Mouse (Mus musculus): ENCODE data around the gene Pld5. TPM values are rescaled to one million over a fixed set of nuclear protein-coding genes. Genes with fewer than 3 reads are reported as not detected.
"Not testable (repeated sequence)": the region's sequence is repeated elsewhere in the genome, so short reads cannot be mapped to it uniquely, and the experiment has no call there.

Pld5 gene
- total RNA-seq, 2 experiments from 2014 or later, result 1.3 to 2.1 TPM

GRCm38 (mm10) chr1:176046375-176046774 lies 228.7 kb downstream of the Pld5 start:
- DNase-seq (ENCODE audit: low spot score in 2 of 2), result no peak

- no peak for DNase-seq (ENCODE audit: low spot score in 2 of 2)
These were observed 232.1 kb downstream of the Pld5 start for GRCm38 (mm10) chr1:176043056-176043455.

GRCm38 (mm10) chr1:176039923-176040322 lies 235.2 kb downstream of the Pld5 start:
- no peak for DNase-seq (ENCODE audit: low spot score in 2 of 2)

GRCm38 (mm10) chr1:176036028-176036427 lies 239.1 kb downstream of the Pld5 start:
- DNase-seq (ENCODE audit: low spot score in 2 of 2), result no peak

- no peak for DNase-seq (ENCODE audit: low spot score in 2 of 2)
These were observed 240.4 kb downstream of the Pld5 start for GRCm38 (mm10) chr1:176034699-176035098.

- DNase-seq (ENCODE audit: low spot score in 2 of 2), result no peak
These were observed 241.4 kb downstream of the Pld5 start for GRCm38 (mm10) chr1:176033698-176034097.

- DNase-seq (ENCODE audit: low spot score in 2 of 2), result no peak
These were observed 246.0 kb downstream of the Pld5 start for GRCm38 (mm10) chr1:176029063-176029462.

GRCm38 (mm10) chr1:176028397-176028796 lies 246.7 kb downstream of the Pld5 start:
- no peak for DNase-seq (ENCODE audit: low spot score in 2 of 2)

GRCm38 (mm10) chr1:176024501-176024900 lies 250.6 kb downstream of the Pld5 start:
- DNase-seq (ENCODE audit: low spot score in 2 of 2), result no peak

GRCm38 (mm10) chr1:176018523-176018922 lies 256.6 kb downstream of the Pld5 start:
- DNase-seq (ENCODE audit: low spot score in 2 of 2), result no peak

GRCm38 (mm10) chr1:176016076-176016475 lies 259.0 kb downstream of the Pld5 start:
- DNase-seq (ENCODE audit: low spot score in 2 of 2), result no peak

GRCm38 (mm10) chr1:176013497-176014268 lies 261.4 kb downstream of the Pld5 start:
- no peak for DNase-seq (ENCODE audit: low spot score in 2 of 2)

- no peak for DNase-seq (ENCODE audit: low spot score in 2 of 2)
These were observed 263.6 kb downstream of the Pld5 start for GRCm38 (mm10) chr1:176011535-176011934.

GRCm38 (mm10) chr1:176011072-176011471 lies 264.0 kb downstream of the Pld5 start:
- DNase-seq (ENCODE audit: low spot score in 2 of 2), result no peak

GRCm38 (mm10) chr1:176008411-176008810 lies 266.7 kb downstream of the Pld5 start:
- DNase-seq (ENCODE audit: low spot score in 2 of 2), result no peak

GRCm38 (mm10) chr1:176000599-176000998 lies 274.5 kb downstream of the Pld5 start:
- DNase-seq (ENCODE audit: low spot score in 2 of 2), result no peak

GRCm38 (mm10) chr1:175997076-175997651 lies 277.9 kb downstream of the Pld5 start:
- DNase-seq (ENCODE audit: low spot score in 2 of 2), result no peak

- DNase-seq (ENCODE audit: low spot score in 2 of 2), result no peak
These were observed 286.2 kb downstream of the Pld5 start for GRCm38 (mm10) chr1:175988912-175989311.

GRCm38 (mm10) chr1:175988448-175988847 lies 286.7 kb downstream of the Pld5 start:
- DNase-seq (ENCODE audit: low spot score in 2 of 2), result no peak

- not testable (repeated sequence) for DNase-seq (ENCODE audit: low spot score in 2 of 2)
These were observed 296.1 kb downstream of the Pld5 start, which contains the start of gene Rbm8a2 for GRCm38 (mm10) chr1:175979014-175979413. Rbm8a2 (minus strand) TSS chr1:175979114.

GRCm38 (mm10) chr1:175970710-175971109 lies 304.4 kb downstream of the Pld5 start:
- peak in 1 of 2 experiments; percentile 27 for DNase-seq (ENCODE audit: low spot score in 2 of 2)

- no peak for DNase-seq (ENCODE audit: low spot score in 2 of 2)
These were observed 307.9 kb downstream of the Pld5 start for GRCm38 (mm10) chr1:175967004-175967745.
